Mouse (Mus musculus): ENCODE results near the gene Wdr20. TPM values are rescaled to one million over a fixed set of nuclear protein-coding genes. Genes with fewer than 3 reads are reported as not detected.
"Not testable (repeated sequence)": the region's sequence is repeated elsewhere in the genome, so short reads cannot be mapped to it uniquely, and the experiment has no call there.

Gene Wdr20
- polyA plus RNA-seq, 1 experiment from 2014 or later, result 21.1 TPM

DNA sequence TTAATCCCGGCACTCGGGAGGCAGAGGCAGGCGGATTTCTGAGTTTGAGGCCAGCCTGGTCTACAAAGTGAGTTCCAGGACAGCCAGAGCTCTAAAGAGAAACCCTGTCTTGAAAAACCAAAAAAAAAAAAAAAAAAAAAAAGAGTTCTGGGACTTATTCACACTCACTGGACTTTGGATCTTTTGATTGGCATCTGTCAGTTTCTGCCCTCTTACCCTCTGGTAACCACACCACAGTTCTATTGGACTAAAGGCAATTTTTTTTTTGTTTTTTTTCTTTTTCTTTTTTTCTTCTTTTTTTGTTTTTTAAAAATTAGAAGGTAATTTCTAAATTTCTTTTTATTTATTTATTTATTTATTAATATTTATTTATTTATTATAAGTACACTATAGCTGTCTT, 4.5 kb upstream of the Wdr20 start:
- not testable (repeated sequence) for ATAC-seq; H3K9me3 ChIP-seq (ENCODE audit: control insufficient read depth, low read length); H3K27ac ChIP-seq (ENCODE audit: low read length); H3K4me1 ChIP-seq (ENCODE audit: control insufficient read depth, insufficient read depth, low read length); H3K9ac ChIP-seq (ENCODE audit: low read depth, low read length); H3K4me2 ChIP-seq (ENCODE audit: low read depth, low read length); H3K4me3 ChIP-seq (ENCODE audit: low read length); H3K36me3 ChIP-seq (ENCODE audit: control insufficient read depth, insufficient read depth, low read length); H3K27me3 ChIP-seq (replicated peaks; ENCODE audit: control insufficient read depth, insufficient read depth, low read length)
- WGBS, result 91% methylated on average over 3 of the region's 3 CpGs

DNA sequence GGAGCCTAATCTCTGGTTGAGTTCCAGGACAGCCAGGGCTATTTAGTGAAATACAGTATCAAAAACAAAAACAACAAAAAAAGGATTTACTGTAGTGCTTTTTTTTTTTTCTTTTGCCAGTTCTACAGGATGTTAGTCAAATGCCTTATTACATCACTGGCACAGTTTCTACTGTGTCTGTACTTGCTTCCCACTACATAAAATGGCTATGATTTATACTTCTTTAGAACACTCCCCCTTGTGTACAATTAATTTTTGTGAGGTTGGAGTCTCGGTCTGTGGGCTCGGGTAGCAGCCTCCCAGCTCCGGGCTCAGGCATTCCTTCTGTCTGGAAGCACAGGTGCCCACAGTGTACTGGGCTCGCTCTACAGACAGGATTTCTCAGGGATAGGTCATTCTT, 1.1 kb upstream of the Wdr20 start:
- 3% methylated on average over 4 of the region's 4 CpGs for WGBS
- Histone ChIP-seq H3K4me1 (ENCODE audit: control insufficient read depth, insufficient read depth, low read length) (peaks cover 9% of the 10 kb centered on the region; the same call in 1 of the 2 replicates), H3K4me2 (ENCODE audit: low read depth, low read length) (peak overlapping the region; percentile 95), H3K36me3 (ENCODE audit: control insufficient read depth, insufficient read depth, low read length) (no peaks in the 10 kb centered on the region), H3K9ac (ENCODE audit: low read depth, low read length) (0 out of 2 replicates have a peak overlapping the region, but pooled peaks have one; percentile 11), H3K9me3 (ENCODE audit: control insufficient read depth, low read length) (no peaks in the 10 kb centered on the region), H3K4me3 (ENCODE audit: low read length) (peak overlapping the region; percentile 86), H3K27me3 (replicated peaks; ENCODE audit: control insufficient read depth, insufficient read depth, low read length) (no peaks in the 10 kb centered on the region), H3K27ac (ENCODE audit: low read length) (no peak overlapping the region)
- ATAC-seq, result no peak

DNA sequence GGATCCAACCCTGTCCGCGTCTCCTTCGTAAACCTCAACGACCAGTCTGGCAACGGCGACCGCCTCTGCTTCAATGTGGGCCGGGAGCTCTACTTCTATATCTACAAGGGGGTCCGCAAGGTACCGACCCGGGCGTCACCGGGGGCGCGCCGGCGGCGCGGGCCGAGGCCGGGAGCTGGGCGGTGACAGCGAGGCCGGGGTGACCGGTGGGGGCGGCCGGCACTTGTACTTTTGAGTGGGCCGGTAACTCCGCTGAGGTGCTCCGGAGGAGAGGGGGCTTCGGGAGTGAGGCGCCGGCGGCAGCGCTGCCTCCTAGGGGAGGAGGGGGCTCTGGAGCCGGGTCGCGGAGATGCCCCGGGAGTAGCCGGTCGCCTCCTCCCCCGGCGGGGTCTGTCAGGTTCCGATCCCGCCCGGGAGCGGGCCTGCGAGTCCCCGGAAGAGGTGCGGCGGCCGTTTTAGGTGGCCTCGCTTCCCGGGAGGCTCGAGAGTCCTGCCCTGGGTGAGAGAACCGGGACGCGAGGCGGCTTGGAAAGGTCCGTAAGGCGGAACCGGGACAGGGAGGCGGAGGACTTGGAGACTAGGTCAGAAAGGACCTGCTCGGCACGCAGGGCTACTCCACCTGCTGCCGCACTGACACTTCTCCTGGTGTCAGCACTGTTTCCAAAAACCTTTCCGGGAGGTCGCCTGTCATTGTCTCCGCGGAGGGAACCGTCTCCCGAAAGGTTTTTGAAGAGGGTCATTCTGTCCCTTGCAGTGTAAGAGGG, 596 bp downstream of the Wdr20 start:
- Histone ChIP-seq H3K27me3 (replicated peaks; ENCODE audit: control insufficient read depth, insufficient read depth, low read length) (no peaks in the 10 kb centered on the region), H3K4me1 (ENCODE audit: control insufficient read depth, insufficient read depth, low read length) (peaks cover 9% of the 10 kb centered on the region; the same call in 1 of the 2 replicates), H3K4me3 (ENCODE audit: low read length) (peak overlapping the region; percentile 86), H3K9ac (ENCODE audit: low read depth, low read length) (peak overlapping the region; percentile 97), H3K4me2 (ENCODE audit: low read depth, low read length) (peak overlapping the region; percentile 86), H3K9me3 (ENCODE audit: control insufficient read depth, low read length) (no peaks in the 10 kb centered on the region), H3K36me3 (ENCODE audit: control insufficient read depth, insufficient read depth, low read length) (no peaks in the 10 kb centered on the region), H3K27ac (ENCODE audit: low read length) (peak overlapping the region; percentile 80)
- peak; percentile 7 for ATAC-seq
- WGBS, result under 1% methylated on average over 72 of the region's 72 CpGs

DNA sequence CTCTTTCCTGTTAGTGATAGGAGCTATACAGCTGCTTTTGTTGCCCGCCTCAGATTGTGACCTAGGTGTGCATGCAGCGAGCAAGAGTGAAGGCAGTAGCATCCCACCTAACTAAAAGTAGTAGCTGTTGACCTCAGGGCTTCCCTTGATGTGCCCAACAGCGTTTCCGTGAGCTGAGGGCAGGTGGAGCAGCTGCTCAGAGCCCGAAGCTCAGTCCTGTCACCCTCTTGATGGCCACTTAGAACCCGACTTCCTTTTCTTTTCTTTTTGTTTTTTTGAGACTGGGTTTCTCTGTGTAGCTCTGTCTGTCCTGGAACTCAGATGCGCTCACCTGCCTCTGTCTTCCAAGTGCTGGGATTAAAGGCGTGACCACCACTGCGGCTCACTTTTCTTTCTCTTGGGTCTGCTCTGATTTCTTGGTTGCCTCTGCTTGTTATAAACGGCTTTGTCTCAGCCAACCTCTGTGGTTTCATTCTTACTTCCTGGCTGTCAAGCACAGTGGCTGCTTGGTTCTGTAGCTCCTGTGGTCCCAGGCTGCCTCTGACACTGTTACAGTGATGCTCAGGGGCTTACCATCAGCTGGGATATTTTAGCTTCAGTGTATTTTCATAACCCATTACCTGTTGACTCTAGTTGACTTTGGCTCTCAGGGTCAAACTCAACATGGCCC, 13.2 kb downstream of the Wdr20 start:
- H3K4me3 ChIP-seq (ENCODE audit: low read length), result no peak overlapping the region
- no peak overlapping the region for H3K27ac ChIP-seq (ENCODE audit: low read length)
- 79% methylated on average over 10 of the region's 10 CpGs for WGBS
- peaks cover 2% of the 10 kb centered on the region; the same call in 1 of the 2 replicates for H3K4me1 ChIP-seq (ENCODE audit: control insufficient read depth, insufficient read depth, low read length)
- no peaks in the 10 kb centered on the region for H3K9me3 ChIP-seq (ENCODE audit: control insufficient read depth, low read length)
- no peaks in the 10 kb centered on the region for H3K36me3 ChIP-seq (ENCODE audit: control insufficient read depth, insufficient read depth, low read length)
- ATAC-seq, result no peak
- H3K9ac ChIP-seq (ENCODE audit: low read depth, low read length), result no peak overlapping the region
- H3K27me3 ChIP-seq (replicated peaks; ENCODE audit: control insufficient read depth, insufficient read depth, low read length), result no peaks in the 10 kb centered on the region
- no peak overlapping the region for H3K4me2 ChIP-seq (ENCODE audit: low read depth, low read length)

DNA sequence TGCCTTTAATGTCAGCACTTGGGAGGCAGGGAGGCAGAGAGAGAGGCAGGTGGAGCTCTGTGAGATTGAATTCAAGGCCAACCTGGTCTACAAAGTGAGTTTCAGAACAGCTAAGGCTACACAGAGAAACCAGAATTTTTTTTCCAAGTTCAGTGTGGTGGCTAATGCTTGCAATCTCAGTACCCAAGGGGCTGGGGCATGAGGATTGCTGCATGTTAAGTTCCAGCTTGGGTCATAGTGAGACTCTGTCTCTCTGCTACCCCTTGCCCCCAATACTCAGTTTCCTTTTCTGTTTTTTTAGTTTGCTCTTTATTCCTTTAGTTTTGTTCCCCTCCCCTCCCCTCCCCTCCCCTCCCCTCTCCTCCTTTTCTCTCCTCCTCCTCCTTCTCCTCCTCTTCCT, 15.0 kb downstream of the Wdr20 start:
- Histone ChIP-seq H3K4me1 (ENCODE audit: control insufficient read depth, insufficient read depth, low read length) (peaks cover 2% of the 10 kb centered on the region; the same call in 1 of the 2 replicates), H3K36me3 (ENCODE audit: control insufficient read depth, insufficient read depth, low read length) (no peaks in the 10 kb centered on the region), H3K9me3 (ENCODE audit: control insufficient read depth, low read length) (no peaks in the 10 kb centered on the region), H3K4me3 (ENCODE audit: low read length) (no peak overlapping the region), H3K27ac (ENCODE audit: low read length) (no peak overlapping the region), H3K9ac (ENCODE audit: low read depth, low read length) (no peak overlapping the region), H3K4me2 (ENCODE audit: low read depth, low read length) (no peak overlapping the region), H3K27me3 (replicated peaks; ENCODE audit: control insufficient read depth, insufficient read depth, low read length) (no peaks in the 10 kb centered on the region)
- no peak for ATAC-seq

DNA sequence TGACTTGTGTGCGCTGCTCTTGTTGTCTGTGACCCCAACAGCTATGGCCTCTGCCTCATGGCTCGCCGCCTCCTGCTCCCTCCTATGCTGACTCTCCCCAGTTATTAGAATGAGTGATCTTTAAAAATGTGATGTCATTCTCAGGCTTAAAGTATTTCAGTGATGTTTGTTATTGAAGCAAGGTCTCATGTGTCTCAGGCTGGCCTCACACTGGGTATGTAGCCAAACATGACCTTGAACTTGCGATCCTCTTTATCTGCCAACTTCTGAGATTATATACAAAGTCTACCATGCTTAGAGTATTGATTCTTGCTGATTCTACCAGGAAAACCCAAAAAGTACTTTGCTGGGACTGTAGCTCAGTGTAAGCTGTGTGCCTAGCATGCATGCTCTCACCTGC, 16.2 kb downstream of the Wdr20 start:
- WGBS, result 97% methylated on average over 4 of the region's 4 CpGs
- Histone ChIP-seq H3K36me3 (ENCODE audit: control insufficient read depth, insufficient read depth, low read length) (no peaks in the 10 kb centered on the region), H3K9me3 (ENCODE audit: control insufficient read depth, low read length) (no peaks in the 10 kb centered on the region), H3K27ac (ENCODE audit: low read length) (no peak overlapping the region), H3K4me2 (ENCODE audit: low read depth, low read length) (no peak overlapping the region), H3K4me3 (ENCODE audit: low read length) (no peak overlapping the region), H3K27me3 (replicated peaks; ENCODE audit: control insufficient read depth, insufficient read depth, low read length) (no peaks in the 10 kb centered on the region), H3K4me1 (ENCODE audit: control insufficient read depth, insufficient read depth, low read length) (peaks cover 2% of the 10 kb centered on the region; the same call in 1 of the 2 replicates), H3K9ac (ENCODE audit: low read depth, low read length) (no peak overlapping the region)
- no peak for ATAC-seq

DNA sequence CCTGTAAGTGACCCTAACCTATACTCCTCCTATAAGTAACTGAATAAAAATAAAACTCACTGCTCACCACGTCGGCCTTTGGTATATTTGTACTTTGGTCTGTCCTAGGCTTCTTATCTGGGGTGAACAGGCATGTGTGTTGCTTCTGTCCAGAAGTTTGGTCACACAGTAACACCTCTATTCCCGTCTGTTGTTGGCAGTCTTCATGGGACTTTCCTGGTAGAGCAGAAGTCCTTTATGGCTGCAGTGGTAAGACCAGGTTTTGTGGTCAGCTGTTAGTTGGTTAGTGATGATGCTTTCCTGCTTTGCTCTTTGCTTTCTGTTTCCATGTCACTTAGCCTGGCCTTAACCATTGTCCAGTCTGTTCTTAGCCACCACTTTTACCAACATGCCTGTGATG, 19.4 kb downstream of the Wdr20 start:
- Histone ChIP-seq H3K9me3 (ENCODE audit: control insufficient read depth, low read length) (no peaks in the 10 kb centered on the region), H3K4me1 (ENCODE audit: control insufficient read depth, insufficient read depth, low read length) (no peaks in the 10 kb centered on the region), H3K36me3 (ENCODE audit: control insufficient read depth, insufficient read depth, low read length) (no peaks in the 10 kb centered on the region), H3K4me3 (ENCODE audit: low read length) (no peak overlapping the region), H3K27ac (ENCODE audit: low read length) (no peak overlapping the region), H3K27me3 (replicated peaks; ENCODE audit: control insufficient read depth, insufficient read depth, low read length) (no peaks in the 10 kb centered on the region), H3K4me2 (ENCODE audit: low read depth, low read length) (no peak overlapping the region), H3K9ac (ENCODE audit: low read depth, low read length) (no peak overlapping the region)
- peak; percentile 38; the same call in 1 of the 2 replicates for ATAC-seq
- 58% methylated on average over 3 of the region's 3 CpGs for WGBS

DNA sequence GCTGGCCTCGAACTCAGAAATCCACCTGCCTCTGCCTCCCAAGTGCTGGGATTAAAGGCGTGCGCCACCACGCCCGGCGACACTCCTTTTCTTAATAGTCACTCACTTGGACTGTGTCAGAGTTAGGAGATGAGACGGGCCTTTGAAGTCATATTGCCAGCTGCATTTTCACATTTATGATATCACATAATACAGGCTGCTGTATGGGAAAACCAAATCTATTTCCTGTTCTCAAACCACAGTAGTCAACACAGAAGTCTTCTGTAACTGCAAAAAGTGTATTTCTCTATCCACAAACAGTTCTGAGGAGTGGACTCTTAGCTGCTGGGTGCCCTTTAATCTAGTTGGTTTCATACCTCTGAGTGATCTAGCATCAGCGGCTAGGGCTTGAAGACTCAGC, 21.2 kb downstream of the Wdr20 start:
- WGBS, result 93% methylated on average over 7 of the region's 8 CpGs
- no peaks in the 10 kb centered on the region for H3K9me3 ChIP-seq (ENCODE audit: control insufficient read depth, low read length)
- ATAC-seq, result no peak

DNA sequence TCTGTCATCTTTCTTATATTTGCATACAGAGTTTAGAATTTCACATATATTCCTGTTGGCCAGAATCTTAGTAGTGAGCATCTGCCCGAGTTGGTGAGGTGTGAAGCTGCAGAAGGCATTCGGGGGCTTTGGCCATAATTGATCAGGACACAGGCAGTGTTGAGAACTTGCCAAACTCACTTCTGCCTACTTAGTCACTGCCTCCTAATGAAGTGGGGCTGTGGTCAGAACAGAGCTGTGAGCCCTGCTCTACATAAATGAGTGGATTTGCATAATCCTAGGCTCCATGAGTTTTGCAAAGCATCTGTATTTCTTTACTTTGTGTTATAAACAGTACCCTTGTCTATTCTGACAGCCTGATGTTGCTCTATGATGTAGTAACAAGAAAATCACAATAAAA, 24.6 kb downstream of the Wdr20 start:
- Histone ChIP-seq H3K27me3 (replicated peaks; ENCODE audit: control insufficient read depth, insufficient read depth, low read length) (no peaks in the 10 kb centered on the region), H3K4me3 (ENCODE audit: low read length) (no peak overlapping the region), H3K36me3 (ENCODE audit: control insufficient read depth, insufficient read depth, low read length) (no peaks in the 10 kb centered on the region), H3K9ac (ENCODE audit: low read depth, low read length) (no peak overlapping the region), H3K4me2 (ENCODE audit: low read depth, low read length) (no peak overlapping the region), H3K27ac (ENCODE audit: low read length) (no peak overlapping the region), H3K9me3 (ENCODE audit: control insufficient read depth, low read length) (no peaks in the 10 kb centered on the region), H3K4me1 (ENCODE audit: control insufficient read depth, insufficient read depth, low read length) (no peaks in the 10 kb centered on the region)
- ATAC-seq, result no peak
- 81% methylated on average over 2 of the region's 2 CpGs for WGBS

More for the DNA sequence above, 21.2 kb downstream of the Wdr20 start:
- H3K4me3 ChIP-seq (ENCODE audit: low read length), result no peak overlapping the region
- no peaks in the 10 kb centered on the region for H3K27me3 ChIP-seq (replicated peaks; ENCODE audit: control insufficient read depth, insufficient read depth, low read length)
- no peak overlapping the region for H3K4me2 ChIP-seq (ENCODE audit: low read depth, low read length)
- no peak overlapping the region for H3K9ac ChIP-seq (ENCODE audit: low read depth, low read length)
- H3K36me3 ChIP-seq (ENCODE audit: control insufficient read depth, insufficient read depth, low read length), result no peaks in the 10 kb centered on the region
- H3K4me1 ChIP-seq (ENCODE audit: control insufficient read depth, insufficient read depth, low read length), result no peaks in the 10 kb centered on the region
- no peak overlapping the region for H3K27ac ChIP-seq (ENCODE audit: low read length)

Measured in intestine, embryonic 16.5 days (tissue).